Mouse (Mus musculus): ENCODE data around the gene Bcl2l11.

Bcl2l11 gene

DNA sequence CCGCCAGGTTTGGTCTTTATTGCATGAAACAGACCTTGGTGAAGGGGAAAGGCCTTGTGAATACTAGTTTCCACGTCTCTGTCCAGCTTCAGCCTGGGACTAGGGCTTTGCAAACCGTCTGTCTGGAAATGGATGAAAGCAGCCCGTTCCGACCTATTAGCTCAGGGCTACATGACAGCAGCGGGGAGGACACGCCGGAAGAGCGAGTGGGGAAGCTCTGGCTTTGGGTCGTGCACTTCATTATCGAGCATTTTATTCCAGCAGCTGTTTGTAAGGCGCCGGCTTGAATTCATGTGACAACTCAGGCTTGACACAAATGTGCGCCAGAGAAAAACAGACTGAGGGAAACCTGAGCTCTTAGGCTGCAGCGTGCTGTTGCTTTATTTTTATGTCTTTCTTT lies 13.9 kb downstream of the Bcl2l11 start:
- DNase-seq (ENCODE audit: low read depth, low spot score), result no peak

DNA sequence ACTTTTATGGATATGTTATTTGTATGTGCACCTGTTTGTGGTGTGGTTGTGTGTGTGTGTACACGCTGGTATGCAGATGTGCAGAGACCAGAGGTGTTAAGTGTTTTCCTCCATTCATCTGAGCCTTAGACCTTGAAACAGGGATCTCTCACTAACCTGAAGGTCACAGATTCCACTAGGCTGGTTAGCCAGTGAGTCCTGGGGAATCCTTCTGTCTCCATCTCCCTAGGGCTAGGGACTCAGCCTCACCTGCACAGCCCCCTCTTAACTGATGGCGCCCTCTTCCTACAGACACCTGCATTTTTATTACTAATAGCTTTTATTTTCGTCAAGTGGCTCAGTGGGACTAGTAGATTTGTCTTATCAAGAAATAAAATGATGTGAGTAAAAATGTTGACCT lies 14.3 kb downstream of the Bcl2l11 start:
- no peak for DNase-seq (ENCODE audit: low read depth, low spot score)

DNA sequence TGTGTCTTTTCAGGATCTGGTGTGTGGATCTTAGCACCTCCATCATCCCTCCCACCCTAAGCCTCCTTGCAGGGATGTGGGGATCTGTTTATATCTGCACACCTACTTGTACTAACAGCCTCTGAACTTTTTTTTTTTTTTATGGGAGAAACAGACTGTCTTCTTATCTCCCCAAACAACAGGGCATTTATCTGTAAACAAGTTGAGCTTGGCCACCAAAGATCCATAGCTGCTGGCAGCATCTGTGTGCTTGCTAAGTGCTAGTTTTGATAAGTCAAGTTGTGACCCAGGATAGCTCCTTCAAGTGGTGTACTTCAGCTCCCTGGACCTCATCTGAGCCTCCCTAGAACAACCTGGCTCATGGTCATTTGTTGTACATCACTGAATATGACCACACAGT lies 18.2 kb downstream of the Bcl2l11 start:
- no peak for DNase-seq (ENCODE audit: low read depth, low spot score)

DNA sequence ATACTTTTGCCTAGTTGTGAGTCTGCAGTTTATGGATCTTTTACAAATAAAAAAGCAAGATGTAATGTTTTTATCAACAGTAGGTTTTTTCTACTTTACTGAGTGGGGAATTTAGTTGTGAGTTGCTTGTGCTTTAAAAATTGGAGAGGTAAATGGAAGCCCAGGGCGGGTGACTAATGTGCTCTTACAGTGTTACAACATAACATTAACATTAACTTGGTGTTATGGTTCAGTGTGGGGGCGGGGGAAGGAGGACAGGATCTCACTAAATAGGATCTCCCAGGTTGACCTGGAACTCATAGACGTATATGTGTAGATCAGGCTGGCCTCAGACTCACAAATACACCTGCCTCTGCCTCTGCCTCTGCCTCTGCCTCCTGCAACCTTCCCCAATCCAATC lies 19.6 kb downstream of the Bcl2l11 start:
- no peak for DNase-seq (ENCODE audit: low read depth, low spot score)

DNA sequence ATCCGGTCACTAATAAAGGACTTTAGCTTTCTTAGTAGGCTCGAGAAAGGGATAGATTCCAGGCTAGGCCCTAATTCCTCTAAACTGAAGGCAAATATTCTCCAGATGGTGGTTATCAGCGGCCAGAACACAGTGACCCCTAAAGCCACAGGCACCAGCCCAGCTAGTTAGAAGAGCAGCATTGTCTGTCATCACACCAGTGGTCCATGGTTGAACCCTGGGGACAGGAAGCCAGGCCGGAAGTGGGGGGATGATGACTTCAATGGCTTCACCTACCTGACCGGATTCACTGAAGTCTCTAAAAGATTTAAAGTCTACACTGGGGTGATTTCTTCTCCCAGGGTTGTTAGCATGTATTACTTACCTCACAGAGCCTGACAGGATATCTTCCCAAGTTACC lies 23.8 kb downstream of the Bcl2l11 start:
- DNase-seq (ENCODE audit: low read depth, low spot score), result no peak

DNA sequence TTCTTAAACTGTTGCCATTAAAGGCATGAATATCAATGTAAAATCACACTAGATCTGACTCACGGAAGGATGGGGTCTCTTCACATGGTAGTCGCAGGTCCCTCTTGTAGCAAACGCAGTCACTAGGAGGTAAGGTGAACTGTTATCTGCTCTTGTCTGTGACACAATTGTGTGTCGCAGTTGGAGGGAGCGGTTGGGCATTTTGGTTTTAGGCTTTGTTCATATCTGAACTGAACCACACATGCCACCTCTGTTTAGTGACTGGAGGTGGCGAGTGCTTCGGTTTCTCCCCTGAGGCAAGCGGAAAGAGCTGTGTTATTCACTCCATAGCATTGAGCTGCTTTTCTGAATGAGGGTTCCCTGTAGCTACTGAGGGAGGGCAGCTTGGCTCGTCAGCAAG lies 26.4 kb downstream of the Bcl2l11 start:
- no peak for DNase-seq (ENCODE audit: low read depth, low spot score)

DNA sequence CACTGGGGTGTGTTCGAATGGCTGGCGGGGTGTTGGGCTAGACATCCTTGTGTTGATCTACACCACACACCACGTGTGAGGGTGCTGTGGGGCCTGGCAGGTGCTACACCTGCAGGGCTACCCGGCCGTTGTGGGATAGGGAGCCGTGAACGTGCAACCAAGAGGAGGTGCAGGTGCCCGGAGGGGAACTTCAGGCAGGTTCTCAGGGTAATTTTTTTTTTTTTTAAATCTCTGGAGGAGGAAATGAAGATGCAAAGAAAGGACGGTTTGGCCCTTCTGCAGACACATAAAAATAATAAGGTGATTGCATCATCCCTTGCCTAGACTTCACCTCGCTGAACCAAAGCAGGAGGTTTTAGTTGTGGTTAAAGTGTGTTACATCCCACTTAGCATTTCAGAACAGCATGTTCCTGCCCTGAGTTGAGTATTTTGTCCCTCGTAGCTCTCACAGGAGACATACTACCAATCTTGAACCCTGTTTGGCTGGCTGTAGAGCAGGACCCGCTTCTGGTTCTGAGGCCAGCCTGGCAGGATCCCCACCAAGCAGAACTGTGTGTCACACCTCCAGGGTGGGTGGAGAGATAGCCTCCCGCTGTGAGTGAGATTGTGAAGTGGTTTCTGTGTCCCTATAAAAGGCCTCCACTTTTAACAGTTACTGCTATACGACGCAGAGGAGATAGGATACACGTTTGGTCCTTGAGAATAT lies 27.2 kb downstream of the Bcl2l11 start:
- no peak for DNase-seq (ENCODE audit: low read depth, low spot score)

DNA sequence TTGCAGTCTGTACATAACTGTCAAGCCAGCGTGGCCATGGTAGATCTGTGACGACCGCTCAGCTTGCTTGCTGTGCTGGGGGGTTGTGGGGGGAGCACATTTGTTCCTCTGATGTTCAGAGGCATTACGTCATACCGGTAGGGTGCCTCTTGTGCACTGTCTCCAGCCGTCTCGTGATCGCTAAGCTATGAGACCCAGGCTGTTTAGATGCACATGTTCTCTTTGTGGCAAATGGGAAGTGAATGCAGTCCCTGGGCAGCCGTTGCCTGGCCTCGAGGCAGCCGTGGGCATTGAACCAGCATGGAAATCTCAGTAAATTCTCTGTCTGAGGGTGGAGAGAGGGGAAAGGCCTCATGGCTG lies 27.7 kb downstream of the Bcl2l11 start:
- DNase-seq (ENCODE audit: low read depth, low spot score), result no peak

DNA sequence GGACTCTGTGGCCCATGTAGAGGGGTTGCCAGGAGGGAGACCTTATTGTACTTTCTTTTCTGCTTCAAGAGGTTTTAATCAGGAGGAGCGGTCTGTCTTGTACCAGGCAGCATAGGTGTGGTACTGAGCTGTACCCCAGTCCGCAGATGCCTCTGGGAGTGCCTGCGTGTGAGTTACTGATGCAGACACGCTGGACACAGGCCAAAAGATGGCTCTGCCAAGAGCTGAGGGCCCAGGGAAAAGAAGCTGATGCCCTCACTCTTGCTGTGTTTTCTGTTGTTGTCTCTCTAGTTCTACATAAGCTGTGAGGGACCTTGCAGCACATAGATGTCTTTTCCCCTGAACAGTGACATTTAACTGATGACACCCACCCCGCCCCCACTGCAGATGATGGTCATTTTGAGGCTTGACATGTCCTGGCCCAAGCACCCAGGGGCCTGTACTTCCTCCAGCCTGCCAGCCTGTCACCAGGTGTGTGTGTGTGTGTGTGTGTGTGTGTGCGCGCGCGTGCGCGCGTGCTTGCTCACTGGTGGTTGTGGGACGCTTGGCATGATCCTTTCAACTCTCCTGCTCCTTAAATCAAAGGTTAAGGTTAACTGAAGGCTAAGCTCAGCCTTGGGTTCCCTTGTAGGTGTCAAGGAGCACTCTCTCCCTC lies 29.7 kb downstream of the Bcl2l11 start:
- DNase-seq (ENCODE audit: low read depth, low spot score), result no peak

DNA sequence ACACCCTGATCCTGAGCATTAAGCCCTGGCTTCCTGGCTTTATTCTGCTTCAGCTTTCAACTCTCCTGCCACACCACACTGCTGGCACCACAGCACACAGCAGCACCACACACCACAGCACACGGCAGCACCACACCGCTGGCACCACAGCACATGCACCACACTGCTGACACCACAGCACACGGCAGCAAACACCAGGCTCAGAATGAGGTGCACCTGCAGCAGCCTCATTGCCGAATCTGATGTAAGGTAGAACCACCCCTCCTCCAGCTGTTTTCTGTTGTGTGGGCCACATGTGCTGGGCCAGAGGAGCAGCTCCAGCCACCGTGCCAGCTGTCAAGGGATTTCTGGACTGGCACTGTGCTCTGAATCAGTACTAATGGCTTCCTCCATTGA lies 30.2 kb downstream of the Bcl2l11 start:
- no peak for DNase-seq (ENCODE audit: low read depth, low spot score)

DNA sequence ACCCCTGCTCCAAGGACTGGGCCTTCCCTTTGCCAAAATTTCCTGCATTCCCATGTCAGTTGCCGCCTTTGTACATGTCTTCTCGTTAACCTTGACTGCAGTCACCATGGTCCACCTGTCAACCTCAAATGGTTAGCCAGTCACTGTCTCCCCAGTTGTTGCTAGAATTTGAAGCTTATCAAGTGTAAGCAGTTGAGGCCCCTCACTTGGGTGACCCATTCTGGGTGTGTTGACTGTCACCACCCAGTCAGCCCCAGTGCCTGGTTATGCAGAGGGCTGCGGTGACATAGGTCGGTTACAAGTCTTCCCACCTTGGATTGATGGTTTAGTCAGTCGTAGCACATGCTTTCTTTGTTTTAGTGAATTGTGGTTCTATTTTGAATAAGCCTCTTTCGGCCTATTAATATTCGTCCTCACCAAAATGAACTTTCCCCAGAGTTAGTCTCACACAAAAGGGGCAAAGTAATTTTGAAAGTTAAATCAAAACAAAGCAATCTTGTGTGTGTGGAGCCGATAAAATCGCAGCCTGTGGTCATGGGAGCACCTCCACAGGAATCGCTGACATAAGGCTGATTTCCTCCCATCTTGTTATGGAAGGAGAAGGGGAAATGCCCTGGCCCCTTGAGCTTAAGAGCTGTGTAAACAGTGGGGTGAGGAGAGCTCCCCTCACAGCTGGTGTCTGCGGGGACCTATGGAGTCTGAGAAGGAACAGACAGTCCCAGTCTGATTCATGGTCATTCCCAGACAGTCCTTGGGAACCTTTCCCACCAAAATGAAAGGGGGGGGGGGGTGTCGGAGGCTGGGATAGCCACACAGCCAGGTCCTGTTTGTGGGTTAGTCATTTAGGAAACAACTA lies 30.9 kb downstream of the Bcl2l11 start:
- DNase-seq (ENCODE audit: low read depth, low spot score), result no peak

DNA sequence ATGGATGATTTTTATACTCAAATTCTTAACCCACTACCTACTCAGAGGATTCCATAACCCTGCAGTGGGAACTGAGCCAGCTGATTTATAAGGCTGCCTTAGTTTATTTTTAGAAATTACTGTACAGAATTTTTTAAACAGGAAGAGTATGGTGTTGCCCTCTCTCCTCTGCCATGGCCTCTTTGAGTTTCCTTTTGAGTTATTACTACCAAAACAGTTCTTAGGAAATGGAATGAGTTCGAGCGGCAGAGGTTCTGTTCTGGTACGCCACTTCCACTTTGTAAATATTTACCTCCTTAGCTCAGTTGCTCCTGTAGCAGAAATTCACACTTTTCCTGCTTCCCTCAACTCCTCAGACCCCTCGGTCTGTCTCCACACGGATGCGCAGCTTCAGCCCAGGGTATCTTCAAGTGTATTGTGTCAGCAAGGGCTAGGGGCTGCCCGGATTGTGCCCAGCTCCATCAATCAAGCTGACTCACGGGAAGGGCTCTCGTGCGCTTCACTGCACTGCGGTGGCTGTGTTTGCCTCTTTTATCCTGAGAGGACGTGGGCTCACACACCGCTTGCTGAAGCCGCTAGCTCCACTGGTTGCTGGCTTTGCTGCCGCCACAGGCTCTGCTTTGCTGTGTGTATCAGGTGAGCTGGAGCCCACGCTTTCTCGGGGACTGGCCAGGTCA lies 33.0 kb downstream of the Bcl2l11 start:
- no peak for DNase-seq (ENCODE audit: low read depth, low spot score)

DNA sequence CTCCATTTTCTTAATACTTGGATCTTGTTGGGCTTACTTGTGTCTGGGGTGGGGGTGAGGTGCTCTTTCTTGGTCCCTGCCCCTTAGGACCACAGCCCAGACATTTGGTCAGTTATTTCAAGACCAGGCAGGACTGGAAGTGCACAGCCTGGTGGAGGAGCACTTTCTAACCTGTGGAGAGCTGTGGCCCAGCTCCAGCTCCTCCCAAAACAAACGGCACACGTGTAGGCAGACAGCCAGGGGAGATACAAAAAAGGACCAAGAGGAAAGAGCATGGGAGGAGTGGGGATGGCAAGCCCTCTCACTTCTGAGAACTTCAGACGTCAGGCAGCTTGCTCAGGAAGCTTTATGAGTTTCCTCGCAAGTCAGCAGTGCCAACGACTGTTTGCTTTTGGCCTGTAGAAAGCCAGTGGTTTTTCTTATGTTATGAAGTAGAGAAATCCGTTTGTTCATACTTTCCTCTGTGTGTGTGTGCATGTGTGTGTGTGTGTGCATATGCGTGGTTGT lies 33.8 kb downstream of the Bcl2l11 start:
- no peak for DNase-seq (ENCODE audit: low read depth, low spot score)

DNA sequence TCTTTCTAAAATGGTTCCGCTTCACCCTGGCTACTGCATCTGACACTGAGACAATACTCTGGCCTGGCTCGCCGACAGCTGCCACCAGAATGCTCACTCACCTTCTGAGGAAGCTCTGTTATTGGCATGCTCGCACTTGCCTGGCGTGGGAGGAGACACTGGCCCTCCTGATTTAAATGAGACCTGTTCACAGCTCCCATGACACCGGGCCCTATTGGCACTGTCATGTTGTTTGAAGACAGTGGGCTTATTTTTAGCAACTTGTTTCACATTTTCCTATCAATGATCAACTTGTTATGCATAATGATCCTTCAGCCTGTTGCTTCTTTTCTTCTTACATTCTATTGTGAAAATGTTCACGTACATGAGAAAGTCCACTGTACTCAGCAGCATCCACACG lies 37.3 kb downstream of the Bcl2l11 start:
- DNase-seq (ENCODE audit: low read depth, low spot score), result no peak

DNA sequence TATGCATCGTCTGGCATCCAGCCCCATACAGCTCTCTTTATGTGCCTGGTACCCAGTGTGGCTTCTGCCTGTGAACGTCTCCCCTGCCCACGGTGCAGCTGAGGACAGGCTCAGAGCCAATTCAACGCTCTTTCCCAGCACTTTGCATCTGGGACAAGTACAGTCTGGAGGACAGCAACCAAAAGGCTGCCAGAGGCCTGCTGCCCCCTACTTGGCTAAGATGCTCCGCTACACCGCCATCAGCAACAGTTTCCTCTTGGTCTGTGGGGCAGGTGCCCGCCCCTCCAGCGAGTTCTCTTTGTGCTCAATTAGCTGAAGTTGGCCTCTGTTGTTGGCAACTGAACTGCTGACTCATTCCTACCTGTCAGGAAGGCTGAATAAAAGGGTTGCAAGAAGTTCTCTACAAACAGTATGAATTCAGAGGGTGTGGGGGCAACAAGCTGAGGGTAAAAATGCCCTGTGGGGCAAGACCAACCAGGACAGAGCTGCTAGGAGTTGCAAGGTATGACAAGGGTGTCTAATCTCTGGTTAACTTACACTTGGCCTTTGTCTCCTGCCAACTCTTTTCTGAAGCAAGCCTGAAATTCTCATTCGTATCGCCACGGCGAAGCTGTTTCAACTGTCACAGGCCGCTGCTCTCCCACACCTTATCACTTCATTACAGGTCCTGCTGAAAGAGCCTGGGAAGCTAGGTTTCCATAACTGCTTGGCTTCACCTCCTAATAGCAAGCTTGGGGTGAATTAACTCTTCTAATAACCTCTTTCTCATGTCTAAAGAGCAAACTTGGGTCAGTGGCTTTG lies 41.0 kb downstream of the Bcl2l11 start:
- no peak for DNase-seq (ENCODE audit: low read depth, low spot score)

DNA sequence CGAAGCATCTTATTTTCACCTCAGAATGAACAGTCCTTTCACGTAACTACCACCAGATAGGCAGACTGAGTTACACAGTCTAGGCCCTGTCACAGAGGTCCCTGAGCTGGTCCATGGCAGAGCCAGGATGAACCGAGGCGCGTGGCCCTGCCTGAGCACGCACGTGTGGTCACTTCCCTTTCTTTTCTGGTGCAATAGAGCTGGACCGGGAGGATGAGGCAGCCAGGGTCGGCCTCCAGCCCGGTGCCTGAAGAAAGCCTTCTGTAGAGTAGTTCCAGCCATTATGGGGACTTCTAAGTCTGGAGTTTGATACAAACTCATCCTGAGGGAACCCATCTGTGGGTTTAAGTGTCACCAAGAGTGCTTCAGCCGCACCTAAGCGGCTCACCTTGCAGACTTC lies 42.1 kb downstream of the Bcl2l11 start:
- no peak for DNase-seq (ENCODE audit: low read depth, low spot score)

DNA sequence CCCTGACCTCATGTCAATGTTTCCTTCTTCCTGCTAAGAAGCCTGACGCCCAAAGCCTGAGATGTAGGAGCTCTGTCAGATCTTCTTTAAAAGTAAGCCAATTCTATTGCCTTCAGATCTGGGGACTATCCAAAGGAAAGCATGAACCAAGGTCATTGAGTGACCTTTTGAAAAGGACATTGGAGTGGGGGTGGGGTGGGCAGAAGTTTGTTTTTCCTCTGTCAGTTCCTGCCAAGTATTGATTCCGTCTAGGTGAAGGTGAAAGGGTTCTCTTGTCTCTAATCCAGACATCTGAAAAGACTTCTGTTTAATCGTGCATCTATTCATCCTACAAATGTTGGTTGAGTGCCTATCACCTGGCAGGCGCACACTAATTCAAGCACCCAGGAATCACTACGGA lies 43.6 kb downstream of the Bcl2l11 start:
- no peak for DNase-seq (ENCODE audit: low read depth, low spot score)

DNA sequence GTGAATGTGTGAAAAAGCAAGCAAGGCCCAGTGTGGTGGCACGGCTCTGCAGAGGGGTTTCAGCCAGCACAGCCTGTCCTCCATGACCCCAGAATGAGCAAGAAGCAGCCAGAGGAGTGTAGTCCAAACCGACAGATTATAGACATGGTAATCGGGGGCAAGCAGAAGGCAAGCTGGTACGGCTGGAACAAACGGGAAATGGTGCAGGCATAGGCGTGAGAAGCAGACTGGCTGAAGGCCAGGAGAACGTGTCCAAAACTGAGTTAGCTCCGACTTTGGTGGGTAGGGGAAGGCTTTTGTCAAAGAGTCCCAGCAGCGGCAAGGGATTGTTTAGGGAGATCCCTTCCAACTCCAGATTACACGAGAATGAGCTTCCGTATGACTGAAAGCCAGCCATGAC lies 44.1 kb downstream of the Bcl2l11 start:
- DNase-seq (ENCODE audit: low read depth, low spot score), result no peak

DNA sequence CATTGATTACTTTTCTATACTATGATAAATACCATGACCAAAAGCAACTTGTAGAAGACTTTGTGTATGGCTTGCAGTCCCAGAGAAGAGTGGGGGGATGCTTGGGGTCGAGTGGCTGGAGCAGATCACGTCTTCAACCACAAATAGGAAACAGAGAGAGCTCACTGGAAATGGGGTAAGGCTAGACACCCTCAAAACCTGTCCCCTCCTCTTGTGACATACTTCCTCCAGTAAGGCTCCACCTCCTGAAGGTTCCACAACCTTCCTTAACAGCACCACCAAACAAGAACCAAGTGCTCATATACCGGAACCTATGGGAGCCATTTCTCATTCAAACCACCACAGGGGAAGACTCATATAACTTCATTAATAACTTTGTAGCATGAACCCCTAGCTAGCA lies 44.8 kb downstream of the Bcl2l11 start:
- no peak for DNase-seq (ENCODE audit: low read depth, low spot score)

DNA sequence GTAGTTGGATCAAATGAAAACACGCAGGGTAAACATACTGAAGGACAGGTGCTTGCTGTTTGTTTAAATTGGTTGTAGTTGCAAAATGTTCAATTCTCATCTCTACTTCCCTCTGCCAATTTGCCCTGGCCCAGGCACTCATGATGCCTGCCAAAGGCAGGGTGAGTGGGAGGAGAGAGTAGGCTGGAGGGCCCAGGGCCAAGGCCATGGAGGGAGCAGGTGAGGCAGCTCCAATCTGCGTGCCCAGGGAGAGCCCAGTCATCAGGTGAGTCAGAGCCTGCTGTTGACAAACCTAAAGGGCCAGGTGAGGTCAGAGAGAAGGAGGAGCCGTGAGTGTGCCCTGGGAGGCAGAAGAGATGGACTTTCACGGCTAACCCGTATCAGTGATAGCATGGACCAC lies 46.4 kb downstream of the Bcl2l11 start:
- DNase-seq (ENCODE audit: low read depth, low spot score), result no peak

DNA sequence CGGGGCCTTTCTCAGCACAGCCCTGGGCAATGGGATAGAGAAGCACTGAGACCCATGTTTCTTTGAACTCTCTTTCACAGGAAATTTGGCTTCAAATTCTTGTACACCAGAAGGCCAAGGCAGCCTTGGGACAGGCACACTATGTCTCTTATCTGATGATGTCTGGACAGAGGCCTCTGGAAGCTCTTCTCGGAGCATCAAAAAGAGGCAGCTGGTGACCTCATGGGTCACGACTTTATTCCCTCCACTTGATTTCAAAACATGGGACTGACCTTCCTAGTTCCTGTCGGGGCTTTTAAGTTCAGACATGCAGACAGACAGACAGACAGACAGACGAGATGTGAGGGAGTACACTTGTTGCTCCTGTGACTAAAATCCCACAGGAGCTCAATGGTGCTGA lies 48.3 kb downstream of the Bcl2l11 start:
- no peak for DNase-seq (ENCODE audit: low read depth, low spot score)
